Mouse (Mus musculus) thymus, adult 2 months (tissue): Measurements from ENCODE around the gene Gm20388. TPM values are rescaled to one million over a fixed set of nuclear protein-coding genes. Genes with fewer than 3 reads are reported as not detected.

ENCODE experiments used
- DNase-seq: peaks from one replicate; pipeline ENCODE4 v3.0.0; 2021
- H3K27ac ChIP-seq: fragments of 200-500 bp; 2 replicates; pipeline ENCODE4 v1.5.1; 2012; ENCODE audit warnings: low read length, control low read depth; ENCODE audit not compliant: control insufficient read depth, insufficient read depth
- H3K27me3 ChIP-seq: fragments of 200-500 bp; 2 replicates; pipeline ENCODE4 v1.6.1; 2012; ENCODE audit warnings: mild to moderate bottlenecking, low read length, moderate library complexity, mixed read lengths; ENCODE audit not compliant: control insufficient read depth, insufficient read depth
- H3K36me3 ChIP-seq: fragments of 200-500 bp; 2 replicates; pipeline ENCODE4 v1.6.1; 2012; ENCODE audit warnings: mild to moderate bottlenecking, low read length, moderate library complexity; ENCODE audit not compliant: control insufficient read depth, insufficient read depth
- H3K4me1 ChIP-seq: fragments of 200-500 bp; replicated peaks from 2 replicates; pipeline ENCODE4 v1.6.1; 2012; ENCODE audit warnings: low read length; ENCODE audit not compliant: control insufficient read depth, insufficient read depth
- H3K4me3 ChIP-seq: fragments of 200-500 bp; 2 replicates; pipeline ENCODE4 v1.5.1; 2012; ENCODE audit warnings: mild to moderate bottlenecking, low read length, control low read depth, moderate library complexity; ENCODE audit not compliant: control insufficient read depth, insufficient read depth
- CTCF ChIP-seq: fragments of 200-500 bp; IDR thresholded peaks from 2 replicates; pipeline ENCODE4 v1.5.1; 2012; ENCODE audit warnings: mild to moderate bottlenecking, control low read depth, low read length, moderate library complexity, borderline replicate concordance; ENCODE audit not compliant: control insufficient read depth, poor library complexity, insufficient read depth; ENCODE audit errors: extremely low read depth
- POLR2A ChIP-seq: fragments of 200-500 bp; IDR thresholded peaks from 2 replicates; pipeline ENCODE4 v1.6.1; 2012; ENCODE audit warnings: mild to moderate bottlenecking, low read length, control low read depth, moderate library complexity; ENCODE audit not compliant: control insufficient read depth, poor library complexity, insufficient read depth; ENCODE audit errors: extremely low read depth
- WGBS: fragments of 180-500 bp; shearing (Covaris S2); methylation state at CpG from one replicate; pipeline ENCODE4 v1.1.7; 2018; 5-methylcytosine and 5-hydroxymethylcytosine counted together
- polyA plus RNA-seq: library from polyadenylated mRNA; depleted of rRNA; stranded (reverse); fragments of >200 nt; gene quantifications from 2 replicates; pipeline ENCODE4 v1.2.3, GENCODE M21; 2012

The Gm20388 gene
- polyA plus RNA-seq, 1 experiment, result 103 TPM

DNA sequence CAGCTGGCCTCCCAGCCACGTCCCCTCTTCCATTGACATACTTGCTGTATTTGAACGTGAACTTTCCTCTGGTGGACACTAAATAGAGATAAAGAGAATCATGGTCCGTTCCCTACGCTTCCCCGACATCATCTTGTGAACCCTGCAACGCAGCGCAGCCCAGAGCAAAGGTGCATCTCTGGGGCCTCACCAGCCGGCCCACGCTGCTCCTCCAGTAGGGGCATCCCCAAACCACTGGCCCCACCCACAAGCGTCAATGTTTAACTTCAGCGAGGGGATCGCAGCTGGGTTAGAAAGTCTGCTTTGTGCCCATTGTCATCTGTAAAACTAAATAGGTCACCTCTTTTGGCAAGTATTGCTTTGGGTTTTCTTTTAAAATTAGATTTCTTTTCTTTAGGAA, 4433.4 kb downstream of the Gm20388 start:
- Histone ChIP-seq H3K36me3 (peaks cover 31% of the 10 kb centered on the region), H3K4me1 (peaks cover 13% of the 10 kb centered on the region), H3K27ac (no peak overlapping the region), H3K4me3 (no peak overlapping the region), H3K27me3 (no peaks in the 10 kb centered on the region)
- TF ChIP-seq CTCF, result no peak
- no peak for TF ChIP-seq POLR2A
- 65% methylated on average over 12 of the region's 12 CpGs for WGBS
- DNase-seq, result peak; percentile 24

DNA sequence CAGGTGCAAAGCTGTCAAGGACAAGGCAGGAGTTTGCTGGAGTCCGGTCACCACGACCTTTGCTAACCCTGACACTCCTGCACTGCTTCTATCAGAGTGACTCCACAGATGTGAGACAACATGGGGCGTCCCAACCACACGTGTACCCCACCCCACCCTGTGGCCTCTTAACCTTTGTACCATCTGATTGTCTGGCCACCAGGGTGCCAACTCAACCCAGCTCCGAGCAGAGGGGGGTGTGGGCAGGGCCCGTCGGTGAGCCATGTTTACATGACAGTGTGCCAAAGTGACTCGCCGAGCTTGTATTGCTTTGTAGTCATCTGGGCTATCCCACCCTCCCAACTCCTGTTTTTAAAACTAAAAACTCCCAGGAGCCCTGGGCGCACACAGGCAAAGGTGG, 4434.5 kb downstream of the Gm20388 start:
- Histone ChIP-seq H3K4me3 (no peak overlapping the region), H3K27me3 (no peaks in the 10 kb centered on the region), H3K27ac (no peak overlapping the region), H3K4me1 (peaks cover 13% of the 10 kb centered on the region), H3K36me3 (peaks cover 25% of the 10 kb centered on the region)
- DNase-seq, result no peak
- WGBS, result 94% methylated on average over 10 of the region's 10 CpGs
- TF ChIP-seq CTCF, result no peak
- TF ChIP-seq POLR2A, result no peak

DNA sequence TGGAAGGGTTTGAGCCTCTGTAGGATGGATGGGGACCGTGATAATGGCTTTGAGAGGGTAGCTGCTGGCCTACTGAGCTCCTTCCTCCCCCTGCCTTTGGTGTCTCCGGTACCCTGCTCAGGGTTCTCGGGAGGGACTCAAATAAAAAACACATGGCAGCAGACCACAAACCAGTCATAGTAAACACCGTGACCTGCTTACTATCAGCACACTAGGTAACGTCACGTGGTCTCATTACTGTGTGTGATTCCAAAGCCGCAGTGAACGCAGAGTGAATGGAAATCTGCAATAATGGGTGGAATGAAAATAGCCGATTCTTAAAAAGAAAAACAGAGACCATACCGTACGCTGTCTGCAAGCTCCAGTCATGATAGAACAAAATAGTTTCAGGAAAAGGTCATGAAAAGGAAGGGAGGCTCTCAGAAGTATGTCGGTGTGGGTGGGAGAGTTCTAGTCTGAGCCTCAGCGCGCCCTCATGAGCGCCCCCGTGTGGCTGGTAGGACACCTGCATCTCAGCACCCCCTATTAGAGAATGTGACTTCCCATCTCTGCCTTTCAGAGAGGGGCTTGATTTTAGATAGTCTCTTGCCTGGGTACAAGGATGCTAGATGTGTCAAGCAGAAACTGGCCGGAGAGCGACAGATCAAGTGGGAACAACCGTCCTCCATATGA, 4436.3 kb downstream of the Gm20388 start:
- 46% methylated on average over 19 of the region's 19 CpGs for WGBS
- H3K4me3 ChIP-seq, result no peak overlapping the region
- H3K36me3 ChIP-seq, result peaks cover 13% of the 10 kb centered on the region; the same call in 1 of the 2 replicates
- peaks cover 13% of the 10 kb centered on the region for H3K4me1 ChIP-seq
- H3K27ac ChIP-seq, result 0 out of 2 replicates have a peak overlapping the region, but pooled peaks have one; percentile 8
- TF ChIP-seq POLR2A (no peak), CTCF (peak; percentile 94)
- peak; percentile 73 for DNase-seq
- no peaks in the 10 kb centered on the region for H3K27me3 ChIP-seq

- no peak for DNase-seq
- no peak for TF ChIP-seq CTCF
- TF ChIP-seq POLR2A, result no peak
- H3K36me3 ChIP-seq, result peaks cover 9% of the 10 kb centered on the region; the same call in 1 of the 2 replicates
- WGBS, result 85% methylated on average over 1 of the region's 1 CpGs
- no peak overlapping the region for H3K27ac ChIP-seq
- no peaks in the 10 kb centered on the region for H3K27me3 ChIP-seq
- H3K4me3 ChIP-seq, result no peak overlapping the region
- peaks cover 13% of the 10 kb centered on the region for H3K4me1 ChIP-seq
Measured at GRCm38 (mm10) chr8:124348087-124348486, 4437.4 kb downstream of the Gm20388 start.

DNA sequence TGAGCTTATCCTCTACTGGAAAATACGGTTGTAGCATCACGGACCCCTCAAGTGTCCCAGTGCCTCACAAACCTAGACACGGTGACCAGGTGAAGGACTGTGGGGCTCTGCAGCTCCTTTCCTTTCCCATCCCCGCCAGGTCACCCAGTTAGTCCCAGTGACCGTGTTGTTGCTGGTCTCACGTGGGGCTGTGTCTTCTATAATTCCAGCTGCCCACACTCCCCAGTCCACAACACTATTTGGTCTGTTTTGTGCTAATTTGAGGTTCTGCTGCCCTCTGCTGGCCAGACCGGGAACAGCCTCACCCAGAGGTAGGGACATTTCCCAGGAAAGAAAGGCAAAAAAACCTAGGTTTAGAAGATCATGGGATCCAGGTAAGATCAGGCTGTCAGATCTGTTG, 4439.0 kb downstream of the Gm20388 start:
- DNase-seq, result peak; percentile 80
- 39% methylated on average over 7 of the region's 7 CpGs for WGBS
- Histone ChIP-seq H3K36me3 (no peaks in the 10 kb centered on the region; the same call in 1 of the 2 replicates), H3K27ac (no peak overlapping the region), H3K27me3 (no peaks in the 10 kb centered on the region), H3K4me1 (peaks cover 4% of the 10 kb centered on the region), H3K4me3 (no peak overlapping the region)
- no peak for TF ChIP-seq POLR2A
- peak; percentile 71; the same call in 1 of the 2 replicates for TF ChIP-seq CTCF

- H3K27me3 ChIP-seq, result no peaks in the 10 kb centered on the region
- H3K4me3 ChIP-seq, result no peak overlapping the region
- 82% methylated on average over 5 of the region's 5 CpGs for WGBS
- no peak overlapping the region for H3K27ac ChIP-seq
- H3K36me3 ChIP-seq, result no peaks in the 10 kb centered on the region
- TF ChIP-seq CTCF, result no peak
- no peak for TF ChIP-seq POLR2A
- no peak for DNase-seq
- peaks cover 3% of the 10 kb centered on the region for H3K4me1 ChIP-seq
Measured at GRCm38 (mm10) chr8:124351636-124352035, 4441.0 kb downstream of the Gm20388 start.

GRCm38 (mm10) chr8:124360911-124361310, 4450.3 kb downstream of the Gm20388 start:
- Histone ChIP-seq H3K36me3 (no peaks in the 10 kb centered on the region), H3K27me3 (no peaks in the 10 kb centered on the region), H3K4me1 (no peaks in the 10 kb centered on the region), H3K27ac (no peak overlapping the region), H3K4me3 (no peak overlapping the region)
- TF ChIP-seq POLR2A, result no peak
- TF ChIP-seq CTCF, result no peak
- no peak for DNase-seq
- WGBS, result 89% methylated on average over 3 of the region's 3 CpGs
